7 mouse cellular contexts compared by ENCODE assay signal in the genomic region with DNA sequence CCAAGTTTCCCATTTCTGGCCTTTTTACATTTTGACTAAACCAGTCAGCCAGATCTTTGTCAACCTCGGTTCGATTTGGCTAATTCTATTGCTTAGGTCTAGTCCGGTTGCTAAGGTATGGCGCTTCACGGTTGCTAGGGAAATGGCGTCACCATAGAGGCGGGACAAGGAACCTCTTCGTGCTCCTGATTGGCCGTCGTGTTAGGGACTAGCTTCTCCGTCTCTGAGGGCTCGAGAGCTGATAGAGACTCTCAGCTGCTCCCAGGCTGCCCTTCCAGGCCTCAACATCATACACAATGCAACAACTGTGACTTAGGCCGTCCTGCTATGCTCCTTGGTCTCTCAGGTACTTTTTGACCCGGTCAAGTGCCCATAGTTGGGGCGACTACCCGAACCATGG. TPM values are rescaled to one million over a fixed set of nuclear protein-coding genes. Genes with fewer than 3 reads are reported as not detected.
DNase-seq lines count a peak whose midpoint lies in the region; ATAC-seq and TF ChIP-seq lines count a peak whose summit lies in the region.

A gene (plus strand): TSS at position 157 of the 400 bp plus-strand sequence.

- no peaks in the 10 kb centered on the region for H3K9me3 ChIP-seq in intestine, postnatal 0 days (ENCODE audit: control insufficient read depth)
- no peaks in the 10 kb centered on the region for H3K9me3 ChIP-seq in midbrain, embryonic 12.5 days

- peak; percentile 96 for DNase-seq in adrenal gland, adult 8-10 months
- peak; percentile 94 for DNase-seq in embryo, embryonic 9.5 days (ENCODE audit: extremely low spot score)
- DNase-seq in gonadal fat pad, adult 2 months (ENCODE audit: low read depth), result peak; percentile 88
- DNase-seq in left cerebral cortex, postnatal 4 days, result peak; percentile 93

- no peak for TF ChIP-seq CTCF in intestine, postnatal 0 days (IDR thresholded peaks at IDR 0.05; ENCODE audit: low read depth)
- TF ChIP-seq CTCF in small intestine, adult 2 months (IDR thresholded peaks at IDR 0.05; ENCODE audit: extremely low read depth, insufficient read length, insufficient replicate concordance, low read depth, low read length), result no peak

- no peaks in the 10 kb centered on the region; the same call in 1 of the 2 replicates for H3K36me3 ChIP-seq in intestine, postnatal 0 days (ENCODE audit: control insufficient read depth, insufficient read depth)
- peaks cover 8% of the 10 kb centered on the region for H3K36me3 ChIP-seq in midbrain, embryonic 12.5 days
- no peaks in the 10 kb centered on the region for H3K36me3 ChIP-seq in small intestine, adult 2 months (ENCODE audit: control insufficient read depth, insufficient read depth, low read length)

- under 1% methylated on average over 16 of the region's 16 CpGs for WGBS in intestine, postnatal 0 days
- under 1% methylated on average over 16 of the region's 16 CpGs for WGBS in midbrain, embryonic 12.5 days
- under 1% methylated on average over 16 of the region's 16 CpGs for WGBS in small intestine, adult 2 months

- intact Hi-C loops in left cerebral cortex, postnatal 4 days (cut with DNase I), result no loop called here

- H3K4me3 ChIP-seq in intestine, postnatal 0 days (ENCODE audit: low read depth, low read length), result peak within 1 kb of the TSS; percentile 56
- peak within 1 kb of the TSS; percentile 64 for H3K4me3 ChIP-seq in midbrain, embryonic 12.5 days
- peak within 1 kb of the TSS; percentile 65 for H3K4me3 ChIP-seq in small intestine, adult 2 months (ENCODE audit: low read depth, low read length)

- H3K27me3 ChIP-seq in intestine, postnatal 0 days (replicated peaks; ENCODE audit: control insufficient read depth, insufficient read depth, low read length), result no peaks in the 10 kb centered on the region
- no peaks in the 10 kb centered on the region for H3K27me3 ChIP-seq in midbrain, embryonic 12.5 days
- no peaks in the 10 kb centered on the region for H3K27me3 ChIP-seq in small intestine, adult 2 months (ENCODE audit: control insufficient read depth, insufficient read depth, low read length)

- H3K27ac ChIP-seq in intestine, postnatal 0 days (ENCODE audit: low read depth, low read length), result 0 out of 2 replicates have a peak within 1 kb of the TSS, but pooled peaks have one; percentile 41
- H3K27ac ChIP-seq in midbrain, embryonic 12.5 days (replicated peaks), result peak within 1 kb of the TSS; percentile 76
- peak within 1 kb of the TSS; percentile 53 for H3K27ac ChIP-seq in small intestine, adult 2 months (ENCODE audit: insufficient read depth, low read depth, low read length)

- H3K9ac ChIP-seq in intestine, postnatal 0 days (ENCODE audit: low read depth, low read length), result peak within 1 kb of the TSS; percentile 57
- H3K9ac ChIP-seq in midbrain, embryonic 12.5 days (replicated peaks), result peak within 1 kb of the TSS; percentile 73

- H3K4me1 ChIP-seq in intestine, postnatal 0 days (replicated peaks; ENCODE audit: control insufficient read depth, insufficient read depth, low read length), result 0 out of 2 replicates have a peak, but pooled peaks cover 7% of the 10 kb centered on the region
- peaks cover 49% of the 10 kb centered on the region for H3K4me1 ChIP-seq in midbrain, embryonic 12.5 days
- peaks cover 8% of the 10 kb centered on the region; the same call in 1 of the 2 replicates for H3K4me1 ChIP-seq in small intestine, adult 2 months (ENCODE audit: control insufficient read depth, insufficient read depth, insufficient read length, low read length)

- TF ChIP-seq POLR2A in small intestine, adult 2 months (IDR thresholded peaks at IDR 0.05; ENCODE audit: low read depth, low read length), result peak; percentile 77; the same call in 1 of the 2 replicates

- peak within 1 kb of the TSS; percentile 80 for H3K4me2 ChIP-seq in intestine, postnatal 0 days (replicated peaks; ENCODE audit: low read depth)
- peak within 1 kb of the TSS; percentile 73 for H3K4me2 ChIP-seq in midbrain, embryonic 12.5 days (replicated peaks)

- peak; percentile 70 for ATAC-seq in intestine, postnatal 0 days
- peak; percentile 62 for ATAC-seq in midbrain, embryonic 12.5 days (ENCODE audit: low FRiP score, low read depth)

RNA-seq across cellular contexts. Expression of the gene that starts here (rescaled TPM):
- 10 to 100 TPM; 13.0 to 15.5 (median 15.1) TPM for total RNA-seq in adrenal gland, adult 8-10 months (2022)
- polyA plus RNA-seq in gonadal fat pad, adult 2 months (2012; rRNA removed), result 2.9 and 9.3 TPM in 2 replicates
- polyA plus RNA-seq in intestine, postnatal 0 days (2015; fragmentation: Nextera tagmentation; extraction: Ambion mirVana), result 8.8 and 9.2 TPM in 2 replicates
- 10 to 100 TPM in 1 of 2 experiments, 1 to 10 TPM in 1; 7.9 to 10.5 TPM for total RNA-seq in left cerebral cortex, postnatal 4 days (2021)
- polyA plus RNA-seq in midbrain, embryonic 12.5 days (2016; fragmentation: Nextera tagmentation; extraction: Ambion mirVana), result 16.4 and 18.1 TPM in 2 replicates
- 2.5 and 9.3 TPM in 2 replicates for polyA plus RNA-seq in small intestine, adult 2 months (2012; rRNA removed)

Comparison
In these comparisons a context has a peak if more than half of its experiments do, and no peak if none do; other contexts are left out.
1. Peak in every context shown above with its lines: DNase-seq, ATAC-seq, H3K4me3 ChIP-seq and H3K27ac ChIP-seq.